Comparison of ENCODE assay signal across 15 mouse cellular contexts in genomic region chr14:100397191-100397590, GRCm38 (mm10).
"Had no signal": no experiment of that assay in that cellular context is flagged by ENCODE, and none has a peak within 500 bp of the region (broad histone marks: within the 10 kb centered on the region; RNA-seq: fewer than 3 reads in every experiment).

No protein-coding gene starts in this region.

- H3K9ac ChIP-seq: limb, embryonic 12.5 days; liver, embryonic 14.5 days; liver, postnatal 0 days; lung, embryonic 15.5 days had no signal

- H3K4me3 ChIP-seq: left cerebral cortex, adult 2 months; limb, embryonic 12.5 days; lung, embryonic 15.5 days had no signal

- H3K36me3 ChIP-seq: limb, embryonic 12.5 days; lung, embryonic 15.5 days had no signal

- ATAC-seq: liver, postnatal 0 days had no signal

- DNase-seq: kidney, adult 18-20 months; kidney, adult 9 months; kidney, postnatal 36 days; layer of hippocampus, postnatal 36 days; liver, postnatal 0 days; lung, postnatal 14 days; lung, postnatal 4 days; midbrain, embryonic 14.5 days; thymus, postnatal 36 days had no signal

- H3K27ac ChIP-seq: left cerebral cortex, adult 2 months; limb, embryonic 12.5 days; liver, embryonic 14.5 days; lung, embryonic 15.5 days had no signal

- H3K4me2 ChIP-seq: limb, embryonic 12.5 days; liver, embryonic 11.5 days; lung, embryonic 15.5 days; midbrain, embryonic 11.5 days had no signal

- H3K27me3 ChIP-seq: limb, embryonic 12.5 days; lung, embryonic 15.5 days had no signal

- H3K4me1 ChIP-seq: limb, embryonic 12.5 days; lung, embryonic 15.5 days had no signal

- H3K9me3 ChIP-seq: limb, embryonic 12.5 days; lung, embryonic 15.5 days had no signal
